Mouse (Mus musculus) kidney, adult 8-10 months (tissue): ENCODE measurements at regions not wholly inside any gene's neighbourhood (a gene's known extent, or its start where the extent isn't known, plus 50 kb on each side); places are given as distances from the start of the nearest gene placed in this dataset.

Source experiments
- DNase-seq, 2 experiments: peaks; one replicate each; pipeline ENCODE4 v3.0.0; 2022

DNA sequence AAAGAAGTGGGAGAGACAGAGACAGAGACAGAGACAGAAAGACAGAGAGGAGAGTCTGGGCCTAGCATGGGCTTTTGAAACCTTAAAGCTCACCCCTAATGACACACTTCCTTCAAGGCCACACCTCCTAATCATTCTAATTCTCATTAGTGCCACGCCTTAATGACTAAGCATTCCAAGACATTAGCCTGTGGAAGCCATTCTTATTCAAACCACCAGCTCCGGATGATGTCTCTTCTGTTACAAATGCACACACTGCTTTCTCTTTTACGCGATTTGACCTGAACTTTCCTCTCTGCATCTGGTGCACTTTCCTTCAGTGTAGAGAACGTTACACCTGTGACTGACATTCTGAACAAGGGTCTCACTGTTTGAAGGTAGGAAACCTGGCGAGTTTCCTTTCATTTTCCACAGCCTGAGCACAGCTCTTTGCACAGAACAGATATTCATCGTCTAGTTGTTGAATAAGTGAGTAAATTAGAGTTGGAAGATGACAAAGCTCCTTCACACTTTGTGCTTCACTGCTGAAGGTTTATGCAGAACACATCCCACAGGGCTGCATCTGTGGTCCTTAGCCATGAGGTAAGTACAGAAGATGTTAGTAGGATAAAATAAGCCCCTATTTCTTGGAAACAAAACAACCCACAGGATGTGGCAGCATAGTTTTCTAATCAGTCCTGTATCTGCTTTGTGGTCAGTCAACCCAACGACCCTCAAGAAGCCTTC is 116.8 kb downstream of the Faxc start:
- no peak for DNase-seq

DNA sequence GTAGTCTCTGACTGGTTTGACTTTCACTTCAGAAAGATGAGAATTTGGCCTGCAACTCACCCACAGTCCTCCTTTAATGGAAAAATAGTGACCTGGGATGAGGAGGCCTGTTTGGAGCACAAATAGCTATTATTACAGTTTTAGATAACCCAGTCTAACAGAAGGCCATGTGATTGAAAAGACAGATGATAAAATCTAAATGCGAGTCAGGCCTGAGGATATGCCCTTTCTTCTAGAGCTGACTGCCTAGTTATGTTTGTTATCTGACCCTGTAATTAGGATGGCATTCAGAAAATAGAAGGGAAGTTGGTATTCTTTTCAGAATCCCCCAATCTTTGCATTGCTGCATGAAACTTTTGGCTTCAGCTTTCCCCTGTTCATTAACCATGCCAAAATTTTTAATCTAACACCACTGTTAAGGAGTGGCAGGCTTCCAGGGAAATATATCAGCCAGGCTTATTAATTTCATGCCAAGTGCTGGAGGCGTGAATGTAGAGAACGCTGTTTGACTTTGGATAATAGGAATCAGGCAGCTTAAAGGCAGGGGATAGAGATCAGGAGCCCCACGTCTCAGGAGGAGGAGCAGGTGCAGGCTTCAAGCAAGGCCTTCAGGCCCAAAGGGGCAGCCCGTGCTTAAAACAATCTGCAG is 135.8 kb downstream of the Faxc start:
- DNase-seq: no peak

DNA sequence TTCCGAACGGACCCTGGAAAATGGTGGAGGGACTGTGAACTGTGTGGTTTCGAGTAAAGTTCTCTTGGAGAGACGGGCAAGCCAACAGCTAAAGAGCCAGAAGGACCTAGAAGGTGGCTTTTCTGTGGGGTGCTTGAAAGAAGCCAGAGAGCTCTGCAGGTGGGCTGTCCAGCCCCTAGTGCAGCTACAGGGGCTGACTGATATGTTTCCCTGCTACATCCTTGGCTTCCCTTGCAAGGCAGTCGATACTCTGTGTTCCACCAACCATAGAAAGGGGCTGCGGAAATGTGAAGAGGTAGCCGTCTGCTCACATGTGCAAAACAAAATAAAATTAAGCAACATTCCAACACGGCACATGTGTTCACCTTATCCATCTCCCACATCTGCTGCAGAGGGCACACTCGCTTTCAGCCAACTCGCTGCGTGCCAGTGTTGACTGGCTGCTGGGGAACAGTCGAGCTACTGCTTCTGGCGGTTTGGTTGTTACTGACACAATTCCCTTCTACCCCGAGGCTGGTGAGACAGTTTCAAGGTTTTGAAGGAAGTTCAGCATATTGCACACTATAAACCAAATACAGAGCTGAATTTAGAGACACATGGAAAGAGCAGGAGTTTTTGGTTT is 136.7 kb downstream of the Faxc start:
- no peak for DNase-seq

DNA sequence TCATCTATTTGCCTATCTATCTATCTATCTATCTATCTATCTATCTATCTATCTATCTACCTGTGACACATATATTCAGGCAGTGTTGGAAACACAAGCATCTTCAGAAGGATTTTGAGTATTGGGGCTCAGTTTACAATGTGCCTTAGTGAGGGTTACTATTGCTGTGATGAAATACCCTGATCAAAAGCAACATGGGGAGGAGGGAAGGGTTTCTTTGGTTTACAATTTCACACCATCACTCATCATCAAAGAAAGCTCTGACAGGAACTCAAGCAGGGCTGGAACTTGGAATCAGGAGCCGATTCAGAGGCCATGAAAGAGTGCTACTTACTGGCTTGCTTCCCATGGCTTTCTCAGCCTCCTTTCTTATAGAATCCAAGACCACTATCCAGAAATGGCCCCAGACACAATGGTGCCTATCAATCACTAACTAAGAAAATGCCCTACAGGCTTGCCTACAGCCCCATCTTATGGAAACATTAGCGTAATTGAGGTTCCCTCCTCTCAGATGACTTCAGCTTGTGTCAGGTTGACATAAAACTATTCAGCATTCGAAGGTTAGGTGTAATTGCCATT is 157.2 kb downstream of the Faxc start:
- DNase-seq: no peak

DNA sequence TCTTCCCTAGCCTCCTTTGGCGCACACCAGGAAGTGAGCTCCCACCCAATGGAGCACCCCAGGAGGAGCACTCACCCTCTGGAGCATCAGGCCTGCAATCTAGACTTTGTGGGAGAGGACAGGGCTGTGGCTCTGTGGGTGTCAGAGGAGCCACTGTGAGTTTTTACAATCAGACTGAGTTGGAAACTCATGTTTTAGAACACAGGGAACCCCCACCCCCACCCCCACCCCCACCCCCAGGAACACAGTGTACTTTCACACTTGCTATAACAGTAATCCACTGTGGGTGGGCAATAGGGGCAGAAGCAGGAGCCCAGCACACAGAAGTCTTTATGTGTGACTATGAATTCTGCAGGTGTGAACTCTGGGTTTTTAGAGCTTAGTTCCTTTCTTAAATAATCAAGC is 158.5 kb downstream of the Faxc start:
- no peak for DNase-seq

DNA sequence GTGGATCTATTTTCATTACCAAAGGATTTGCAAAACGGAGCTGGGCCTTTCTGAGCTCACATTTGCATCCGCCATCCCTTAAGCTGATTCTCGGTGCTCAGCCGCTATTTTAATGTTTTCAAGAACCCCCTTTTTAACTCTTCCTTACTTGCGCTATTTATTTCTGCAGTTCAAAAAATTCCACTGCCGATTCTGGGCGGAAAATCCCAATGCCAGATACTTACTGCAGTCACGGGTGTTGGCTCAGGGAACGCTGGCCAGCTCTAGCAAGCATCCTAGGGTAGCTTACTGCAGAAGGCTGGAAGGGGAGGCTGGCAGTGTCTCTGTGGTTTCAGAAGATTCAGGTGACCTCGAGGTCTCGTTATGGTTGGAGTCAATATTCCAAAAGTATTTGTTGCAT is 159.4 kb downstream of the Faxc start:
- DNase-seq: no peak

DNA sequence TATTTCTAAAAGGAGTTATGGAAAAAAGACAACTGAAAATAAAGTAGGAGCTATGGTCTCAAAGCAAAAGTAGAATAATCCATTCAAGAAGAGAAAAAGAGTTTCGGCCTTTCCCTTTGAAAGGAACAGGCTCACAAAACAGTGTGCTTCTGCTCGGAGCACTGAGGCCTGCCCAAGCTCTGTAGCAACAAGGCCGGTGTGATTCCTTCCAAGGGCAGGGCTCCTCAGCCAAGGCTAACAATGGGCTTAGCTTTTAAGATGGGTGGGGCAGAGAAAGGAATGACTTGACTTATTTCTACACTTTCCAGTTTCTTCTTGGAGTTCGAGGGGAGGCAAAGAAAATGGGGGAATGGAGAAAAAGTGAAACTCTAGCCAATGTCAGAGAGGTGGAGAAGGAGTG is 161.4 kb downstream of the Faxc start:
- DNase-seq: no peak

DNA sequence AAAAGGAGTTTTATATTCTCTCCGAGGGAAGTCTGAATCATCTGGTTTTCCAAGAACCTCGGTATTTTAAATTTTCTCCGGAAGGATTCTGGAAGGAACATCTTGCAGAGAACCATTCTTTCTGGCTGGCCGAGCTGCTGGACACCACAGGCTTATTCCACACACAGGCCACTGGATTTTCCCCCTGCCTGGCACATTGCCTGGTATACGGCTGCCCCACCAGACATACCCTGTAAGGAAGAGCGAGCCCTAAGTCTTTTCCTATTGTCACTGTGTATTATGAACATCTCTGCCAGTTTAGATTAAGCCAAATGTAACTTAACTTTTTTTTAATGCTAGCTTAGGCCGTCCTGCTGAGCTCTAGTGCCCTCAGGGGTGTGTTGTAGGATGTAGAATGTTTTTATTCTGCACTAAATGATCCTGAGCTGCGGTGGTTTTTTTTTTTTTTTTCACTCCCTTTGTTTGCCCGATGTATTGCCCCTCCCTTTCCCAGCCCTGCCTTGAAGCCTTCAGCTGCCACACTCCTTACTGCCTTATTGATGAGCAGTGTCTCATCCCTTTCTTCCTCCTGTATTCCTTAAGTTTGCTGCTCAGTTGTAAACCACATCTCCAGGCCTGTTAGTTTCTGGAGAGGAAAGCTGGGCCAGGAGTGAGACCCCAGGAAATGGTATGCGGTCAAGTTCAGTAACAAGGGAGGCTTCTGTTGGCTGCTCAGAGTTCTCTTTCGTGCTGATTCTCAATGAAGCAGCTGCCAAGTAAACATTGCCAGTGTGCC is 164.3 kb downstream of the Faxc start:
- no peak for DNase-seq

DNA sequence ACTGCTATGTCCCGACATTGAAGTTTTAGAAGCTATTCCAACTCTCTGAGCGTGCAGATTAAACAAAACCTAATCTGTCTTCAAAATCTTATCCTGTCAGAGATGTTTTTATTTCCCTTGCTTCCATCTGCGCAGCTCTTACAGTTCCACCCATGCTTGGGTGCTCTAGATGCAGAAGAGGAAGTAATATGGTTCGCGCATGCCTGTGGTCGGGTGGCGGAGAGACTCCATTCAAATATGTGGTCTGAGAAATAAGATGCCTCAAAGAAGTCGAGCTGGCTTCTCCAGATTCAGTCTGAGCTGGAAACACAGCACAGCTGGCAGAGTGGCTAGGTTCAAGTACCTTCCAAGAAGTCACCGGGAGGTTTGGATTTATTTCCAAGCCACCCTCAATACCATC is 167.5 kb downstream of the Faxc start:
- no peak for DNase-seq

DNA sequence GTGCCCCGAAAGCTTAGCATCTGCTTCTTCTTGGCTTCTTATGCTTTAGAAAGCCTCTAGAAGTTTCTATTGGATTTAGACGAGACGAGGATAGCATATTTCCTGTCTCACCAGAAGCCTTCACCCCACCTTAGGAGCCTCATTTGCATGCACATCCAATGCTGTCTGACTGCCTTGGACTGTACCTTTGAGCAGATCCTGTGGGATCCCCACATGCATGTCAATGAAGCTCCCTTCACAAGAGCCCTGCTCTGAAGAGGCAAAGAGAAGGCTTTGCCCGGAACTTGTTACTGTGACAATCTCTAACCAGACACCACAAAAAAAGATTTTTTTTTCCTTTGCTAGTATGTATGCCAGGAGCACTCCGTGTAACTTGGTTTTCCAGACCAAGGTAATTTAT is 171.3 kb downstream of the Faxc start:
- no peak for DNase-seq

DNA sequence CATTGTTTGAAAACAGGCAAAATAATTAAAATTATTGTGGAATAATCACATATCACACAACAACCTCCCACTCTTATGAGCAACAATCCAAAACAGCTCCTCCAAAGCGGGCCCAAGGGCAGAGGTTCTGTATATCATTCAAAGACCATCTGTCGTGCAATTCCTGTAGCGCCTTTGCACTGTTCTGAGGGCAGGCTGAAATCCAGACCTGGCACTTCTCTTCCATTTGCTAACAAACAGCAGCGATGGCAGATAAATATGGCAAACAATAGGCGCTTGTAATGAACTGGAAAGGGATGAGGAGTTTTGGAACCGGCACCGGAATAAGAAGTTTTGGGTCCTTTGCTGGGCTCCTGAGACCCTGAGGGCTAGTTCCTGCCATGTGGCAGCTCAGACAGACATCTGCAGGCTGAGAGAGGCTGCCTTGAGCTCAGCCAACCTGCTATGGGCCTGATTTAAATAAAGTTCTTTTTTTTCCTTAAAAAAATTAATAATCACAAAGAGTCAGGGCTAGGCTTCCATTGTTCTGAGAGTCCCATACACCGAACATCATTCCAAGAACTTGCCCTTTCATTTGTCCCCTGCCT is 172.0 kb downstream of the Faxc start:
- no peak for DNase-seq

DNA sequence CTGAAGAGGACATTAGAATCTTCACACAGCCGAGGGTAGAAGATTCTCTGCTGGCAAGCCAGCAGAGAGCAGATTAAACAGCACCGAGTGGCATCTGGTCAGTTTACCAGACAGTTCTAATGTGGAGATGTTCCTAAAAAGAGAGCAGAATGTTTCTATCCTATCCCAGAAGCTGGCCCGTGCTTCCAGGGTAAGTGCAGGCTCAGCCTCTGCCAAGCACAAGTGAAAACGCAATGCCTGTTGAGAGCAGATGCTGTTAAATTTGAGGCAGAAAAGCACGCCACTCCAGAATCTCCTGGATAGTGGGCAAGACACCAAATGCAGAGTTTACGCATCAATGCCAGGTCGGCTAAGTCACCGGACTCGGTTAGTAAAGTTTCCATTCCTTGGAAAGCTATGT is 175.8 kb downstream of the Faxc start:
- no peak for DNase-seq

DNA sequence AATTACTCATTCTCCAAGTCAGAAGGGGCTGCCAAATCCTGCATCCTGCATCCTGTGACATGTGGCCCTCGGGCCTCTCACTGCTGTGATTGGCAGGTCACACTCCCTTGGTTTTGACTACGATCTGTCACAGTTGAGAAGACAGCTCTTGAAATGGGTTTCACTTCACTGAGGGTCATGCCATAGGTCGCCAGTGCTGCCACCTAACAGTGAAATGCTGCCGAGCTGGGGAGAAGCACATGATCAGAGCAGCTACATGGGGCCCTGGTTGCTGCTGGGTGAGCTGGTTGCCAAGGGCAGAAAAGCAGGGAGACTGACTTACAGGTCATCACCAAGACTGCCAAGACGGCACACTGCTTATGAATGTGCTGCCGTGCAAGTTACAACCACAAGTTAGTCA is 178.3 kb downstream of the Faxc start:
- no peak for DNase-seq

DNA sequence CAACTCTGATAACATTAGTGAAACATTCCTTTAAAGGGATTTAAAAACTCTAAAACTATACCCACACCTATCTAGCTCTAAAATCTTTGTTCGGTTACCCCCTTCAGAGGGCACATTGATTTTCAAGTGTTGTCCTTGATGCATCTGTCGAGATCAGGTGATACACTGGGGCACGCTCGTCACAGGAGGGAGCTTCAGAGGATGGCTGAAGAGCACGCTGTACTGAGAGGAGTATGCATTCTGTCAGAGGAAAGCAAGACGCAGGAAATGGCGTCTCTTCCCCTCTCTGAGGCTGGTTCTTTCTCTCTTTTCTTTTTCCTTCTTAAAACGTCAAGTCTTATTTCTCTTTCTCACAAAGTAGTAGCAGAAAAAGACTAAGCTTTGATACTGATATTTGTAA is 179.3 kb downstream of the Faxc start:
- no peak for DNase-seq

DNA sequence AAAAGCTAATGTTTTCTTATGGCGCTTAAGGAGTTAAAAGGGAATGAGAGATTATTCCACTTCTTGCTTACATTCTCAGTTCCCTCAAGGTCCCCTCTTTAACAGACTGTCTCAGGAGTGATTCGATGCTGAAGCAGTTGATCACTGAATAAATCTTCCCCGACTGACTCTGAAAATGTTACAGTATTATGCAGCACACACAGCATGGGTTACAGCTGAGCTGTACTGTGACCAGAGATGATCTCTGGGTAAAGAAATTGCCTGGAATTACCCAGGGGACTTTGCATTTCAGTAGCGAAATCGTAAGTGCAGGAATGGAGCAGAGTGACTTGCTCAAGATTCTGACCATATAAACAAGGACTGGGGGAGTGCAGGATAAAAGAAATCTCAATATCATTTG is 181.1 kb downstream of the Faxc start:
- no peak for DNase-seq

DNA sequence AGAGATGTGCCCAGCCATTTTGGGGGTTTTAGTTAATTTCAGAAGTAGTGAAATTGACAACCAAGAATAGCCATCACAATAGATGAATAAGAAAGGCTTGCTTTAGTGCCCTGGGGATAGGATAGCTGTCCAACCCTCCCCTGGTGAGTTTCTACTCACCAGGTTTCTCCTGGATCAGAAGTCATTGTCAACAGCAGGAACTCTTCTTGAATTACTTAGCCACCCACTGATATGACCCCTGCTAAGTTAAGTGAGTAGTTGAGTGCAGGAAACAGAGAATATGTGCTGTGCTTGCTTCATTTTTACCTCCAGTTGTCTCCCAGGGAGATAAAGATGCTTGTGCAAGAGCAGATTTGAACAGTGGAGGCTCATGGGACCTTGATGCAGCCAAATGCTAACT is 183.3 kb downstream of the Faxc start:
- no peak for DNase-seq

DNA sequence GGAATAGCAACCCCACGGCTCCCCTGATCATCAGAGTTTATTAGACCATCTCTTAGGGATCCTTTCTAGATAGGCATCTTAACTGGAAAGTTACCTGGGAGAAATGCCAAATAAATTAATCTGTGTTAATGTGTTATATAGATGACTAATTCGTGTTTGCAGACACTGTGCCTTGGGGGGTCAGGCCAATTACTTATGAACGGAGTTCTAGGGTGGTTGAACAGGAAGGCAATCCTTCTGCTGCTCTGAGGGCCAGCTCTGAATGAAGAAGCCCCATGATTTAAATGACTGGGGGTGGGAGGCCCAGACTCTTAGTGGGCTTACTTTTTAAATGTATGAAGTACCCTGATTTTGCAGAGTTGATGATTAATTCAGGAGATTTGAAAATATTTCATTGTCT is 188.7 kb downstream of the Faxc start:
- no peak for DNase-seq

DNA sequence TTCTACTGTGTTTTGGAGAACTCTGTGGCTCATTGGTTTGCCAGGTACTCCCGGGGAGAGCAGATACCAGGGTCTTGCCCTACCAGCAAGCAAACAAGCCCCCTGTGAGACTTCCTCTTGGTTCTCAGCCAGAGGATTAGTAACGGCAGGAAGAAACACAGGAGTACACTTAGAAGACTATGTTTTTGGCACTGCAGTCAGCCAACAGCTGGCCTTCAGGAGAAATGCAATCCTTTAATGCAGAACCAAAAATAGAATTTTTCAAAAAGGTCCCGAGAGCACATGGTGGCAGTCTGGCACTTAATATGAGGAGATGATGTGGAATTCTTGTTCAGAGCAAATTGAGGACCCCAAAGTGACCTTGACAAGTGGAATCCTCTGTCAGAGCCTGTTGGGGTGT is 189.8 kb downstream of the Faxc start:
- no peak for DNase-seq

DNA sequence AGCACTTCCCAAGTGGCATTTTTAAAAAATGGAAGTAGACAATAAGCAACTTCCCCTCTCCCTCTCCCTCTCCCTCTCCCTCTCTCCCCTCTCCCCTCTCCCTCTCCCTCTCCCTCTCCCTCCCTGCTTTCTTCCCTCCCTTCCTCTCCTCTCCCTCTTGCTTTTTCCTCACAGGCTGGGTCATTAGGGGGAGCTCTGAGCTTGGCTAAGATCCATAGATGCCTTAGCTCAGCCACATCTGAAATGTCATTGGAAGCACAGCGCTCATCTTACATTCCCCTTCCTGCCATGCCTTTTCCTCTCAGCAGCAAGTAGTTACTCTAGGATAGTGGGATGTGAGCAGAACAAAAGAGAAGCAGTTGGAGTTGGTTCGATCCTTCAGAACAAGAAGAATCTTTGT is 190.3 kb downstream of the Faxc start:
- no peak for DNase-seq

DNA sequence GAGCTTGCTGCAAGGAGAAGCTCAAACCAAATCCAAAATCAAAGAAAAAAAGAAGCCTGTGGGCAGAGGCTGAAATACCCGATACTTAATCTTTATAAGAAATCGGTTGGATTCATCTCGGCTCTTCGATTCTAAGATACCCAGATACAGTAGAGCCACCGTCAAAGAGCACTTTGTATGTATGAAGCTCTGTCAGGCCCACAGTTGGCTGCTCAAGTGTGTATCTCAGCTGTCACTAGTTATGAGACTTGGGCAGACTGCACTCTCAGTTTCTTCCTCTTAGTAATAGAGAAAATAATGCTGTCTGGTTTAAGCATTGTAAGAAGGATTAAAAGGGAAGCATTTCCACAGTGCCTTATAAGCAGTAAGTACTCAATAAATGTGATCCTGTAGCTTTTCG is 193.7 kb downstream of the Faxc start:
- no peak for DNase-seq

DNA sequence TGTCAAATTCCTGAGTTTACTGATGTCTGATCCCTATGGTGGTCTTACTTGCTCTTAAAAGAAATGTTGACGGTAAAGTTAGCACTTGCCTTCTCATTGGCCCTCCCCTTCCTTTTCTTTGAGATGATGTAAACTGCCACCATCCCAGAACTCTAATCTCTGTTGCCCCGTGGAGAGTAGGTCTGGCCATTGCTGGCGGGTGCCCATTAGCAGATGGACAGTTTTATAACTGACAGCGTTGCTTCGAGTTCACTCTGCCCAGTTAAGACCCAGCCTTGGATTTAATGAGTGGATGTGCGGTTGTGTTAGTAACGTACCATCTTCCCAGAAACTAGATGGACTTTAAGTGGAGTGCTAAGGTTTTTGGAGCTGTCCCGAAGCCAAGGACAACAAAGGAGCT is 199.4 kb downstream of the Faxc start:
- DNase-seq: no peak

DNA sequence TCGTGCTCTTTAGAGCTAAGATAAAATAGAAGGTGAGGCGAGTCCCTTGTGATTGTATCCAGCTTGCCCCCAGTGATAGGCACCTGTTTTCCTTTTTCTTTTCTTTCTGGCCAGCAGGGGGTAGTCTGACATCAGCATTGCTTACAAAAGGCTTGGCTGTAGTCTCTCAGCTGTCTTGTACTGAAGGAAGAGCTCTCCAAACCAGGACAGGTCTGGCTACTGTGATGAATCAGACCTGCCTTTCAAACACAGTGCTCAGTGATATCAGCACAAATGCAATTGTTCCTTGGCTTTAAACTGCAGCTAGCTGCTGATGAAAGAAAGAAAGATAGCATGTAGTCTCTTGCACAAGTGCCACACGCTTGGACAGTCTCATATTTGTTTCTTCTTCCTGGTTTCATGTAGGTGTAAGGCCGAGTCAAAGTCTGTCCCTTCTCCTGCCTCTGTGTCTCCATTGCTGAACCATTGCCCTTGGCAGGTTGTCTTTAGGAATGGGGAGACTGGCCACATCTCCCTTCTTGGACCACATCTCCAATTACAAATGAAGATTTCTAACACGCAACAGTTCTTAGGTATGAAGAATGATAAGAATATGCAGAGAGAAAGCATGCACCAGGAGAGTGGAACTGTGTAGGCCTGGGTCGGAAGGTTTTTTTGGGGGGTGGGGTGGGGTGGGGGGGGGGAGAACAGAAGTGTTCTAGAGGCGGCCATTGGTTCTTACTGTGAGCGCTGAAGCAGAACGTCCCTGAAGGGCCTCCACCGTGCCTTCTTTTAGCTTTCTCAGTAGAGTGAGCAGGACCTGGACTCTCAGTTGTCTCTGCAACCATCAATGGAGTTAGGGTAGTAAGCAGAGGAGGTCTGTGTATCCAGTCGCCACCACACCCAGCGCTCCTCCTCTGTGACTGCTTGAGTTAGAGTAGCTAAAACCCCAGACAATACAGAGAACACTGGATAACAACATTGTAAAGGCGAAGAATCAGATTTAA is 200.9 kb downstream of the Faxc start:
- DNase-seq: peak; percentile 6 to 31
